Mouse (Mus musculus) c-Kit-positive CD71-negative TER-119-negative erythroid progenitor cells, embryonic 14.5 days (primary cell): ENCODE measurements around the gene Mettl7b.
"Not testable (repeated sequence)": the region's sequence is repeated elsewhere in the genome, so short reads cannot be mapped to it uniquely, and the experiment has no call there.

Experiments used
- DNase-seq: peaks from one replicate; pipeline ENCODE4 v3.0.0-alpha.2; 2013; ENCODE audit warnings: low read depth

The Mettl7b gene

DNA sequence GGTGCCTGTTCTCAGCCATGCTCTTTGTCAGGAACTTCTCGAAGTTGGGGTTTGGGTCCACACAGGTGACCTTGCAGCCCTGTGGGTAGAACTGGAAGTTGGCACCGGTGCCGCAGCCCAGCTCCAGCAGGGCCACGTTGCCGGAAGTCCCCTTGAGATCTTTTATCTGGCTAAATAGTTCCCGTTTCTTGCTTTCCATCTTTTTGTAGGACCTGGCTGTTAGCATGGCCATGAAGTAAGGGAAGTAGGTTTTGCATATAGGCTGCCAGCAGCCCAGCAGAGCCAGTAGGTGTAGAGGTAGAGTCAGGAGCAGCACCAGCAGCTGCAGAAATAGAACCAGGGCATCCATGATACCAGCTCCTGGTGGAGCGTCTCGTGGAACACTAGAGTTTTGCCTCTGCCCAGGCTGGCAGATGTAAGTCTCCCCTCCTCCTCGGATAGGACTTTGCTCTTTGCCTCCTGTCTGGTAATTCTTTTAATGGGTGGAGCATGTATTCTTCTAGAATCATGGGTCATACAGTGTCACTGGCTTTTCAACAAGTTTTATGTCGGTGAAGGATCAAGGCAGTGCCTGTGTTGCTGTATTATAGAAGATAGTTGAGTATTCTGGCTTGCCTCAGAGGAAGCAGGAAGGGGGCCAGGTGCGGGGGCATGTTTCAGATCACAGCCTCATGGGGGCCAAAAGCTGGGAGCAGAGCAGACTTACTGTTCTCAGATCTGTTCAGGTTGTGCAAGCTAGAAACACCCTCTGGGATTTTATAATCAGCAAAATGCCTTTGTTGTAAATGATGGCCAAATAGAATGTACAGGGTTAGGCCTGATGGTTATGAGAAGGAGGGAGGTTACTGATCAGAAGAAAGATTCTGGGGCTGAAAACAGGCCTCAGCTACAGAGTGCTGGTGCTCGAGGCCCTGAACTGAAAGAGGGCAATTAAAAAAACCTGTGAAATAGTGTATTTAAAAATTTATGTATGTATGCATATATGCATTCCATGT is at the start of gene Mettl7b:
Mettl7b (minus strand) TSS at position 399 of the 995 bp plus-strand sequence.
- DNase-seq: no peak

DNA sequence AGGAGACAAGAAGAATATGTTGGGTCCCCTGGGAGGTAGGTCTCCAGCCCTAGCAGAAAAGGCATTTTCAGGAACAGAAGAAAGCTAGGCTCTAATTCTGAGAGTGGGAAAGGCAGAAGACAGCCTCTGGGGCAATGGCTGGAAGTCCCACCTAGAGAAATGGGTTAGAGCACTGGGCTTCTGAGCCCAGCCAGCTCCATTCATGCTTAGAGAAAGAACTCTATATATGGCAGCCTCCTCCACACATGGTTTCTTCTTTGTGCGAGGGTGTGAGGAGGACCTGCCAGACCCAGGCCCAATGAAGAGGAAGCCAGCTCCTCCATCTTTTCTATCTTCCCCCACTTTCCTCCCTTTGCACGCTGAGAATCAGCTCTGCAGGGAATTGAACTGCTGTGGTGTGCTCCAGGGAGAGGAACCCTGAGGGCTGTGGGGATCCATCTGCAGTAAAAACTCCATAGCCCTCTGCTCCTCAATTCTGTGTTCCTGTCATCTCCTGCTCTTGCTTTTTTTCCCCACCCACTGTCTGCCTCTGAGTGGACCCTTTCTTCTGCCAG is 49.6 kb upstream of the Mettl7b start, which contains the start of gene Olfr763:
Olfr763 (plus strand) TSS at position 504 of the 554 bp plus-strand sequence.
- no peak for DNase-seq

DNA sequence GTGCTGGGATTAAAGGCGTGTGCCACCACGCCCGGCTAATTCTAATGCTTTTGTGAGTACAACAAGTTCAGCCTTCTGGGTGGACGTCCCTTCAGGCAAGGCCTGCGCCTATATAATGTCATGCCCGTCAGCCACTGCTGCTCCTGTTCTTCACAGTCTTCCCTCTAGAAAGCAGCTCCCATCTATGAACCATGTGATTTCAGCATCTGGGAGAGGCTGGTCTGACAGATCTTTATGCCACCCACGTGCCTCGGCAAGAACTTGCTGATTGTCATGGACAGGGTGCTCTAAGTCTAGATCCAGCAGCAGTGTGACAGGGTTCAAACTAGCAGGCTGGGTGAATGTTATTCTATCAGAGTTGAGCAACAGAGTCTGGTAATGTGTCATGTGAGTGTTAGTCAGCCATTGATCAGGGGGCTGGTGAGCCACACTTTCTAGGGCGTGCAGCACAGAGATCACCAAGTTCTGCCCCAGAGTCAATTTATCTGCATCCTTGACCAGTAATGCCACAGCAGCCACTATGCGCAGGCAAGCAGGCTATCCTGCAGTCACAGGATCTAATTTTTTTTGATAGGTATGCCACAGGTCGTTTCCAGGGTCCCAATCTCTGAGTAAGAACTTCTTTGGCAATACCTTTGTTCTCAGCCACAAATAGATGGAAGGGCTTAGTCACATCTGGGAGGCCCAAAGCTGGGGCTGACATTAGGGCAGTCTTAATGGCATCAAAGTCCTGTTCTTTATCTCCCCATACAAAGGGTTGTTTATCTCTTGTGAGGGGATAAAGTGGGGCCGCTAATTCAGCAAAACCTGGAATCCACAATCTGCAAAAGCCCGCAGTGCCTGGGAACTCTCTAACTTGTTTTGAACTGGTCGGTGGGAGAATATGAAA is 43.5 kb upstream of the Mettl7b start:
- no peak for DNase-seq

DNA sequence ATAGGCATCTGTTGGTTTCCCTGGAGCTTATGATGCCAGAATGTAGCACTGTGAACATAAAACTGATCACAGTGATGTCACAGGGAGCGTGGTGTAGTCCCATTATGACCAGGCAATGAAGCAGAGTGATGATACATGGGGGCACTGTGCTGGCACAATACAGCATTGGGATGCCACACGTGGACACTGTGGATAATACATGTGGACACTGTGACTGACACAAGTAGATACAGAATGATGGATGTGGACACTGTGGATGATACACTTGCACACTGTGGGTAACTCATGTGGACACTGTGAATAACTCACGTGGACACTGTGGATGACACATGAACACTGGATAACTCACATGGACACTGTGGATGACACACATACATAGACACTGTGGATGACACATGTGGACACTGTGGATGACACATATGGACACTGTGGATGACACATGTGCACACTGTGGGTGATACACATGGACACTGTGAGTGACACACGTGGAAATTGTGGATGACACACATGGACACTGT is 35.8 kb upstream of the Mettl7b start:
- no peak for DNase-seq

DNA sequence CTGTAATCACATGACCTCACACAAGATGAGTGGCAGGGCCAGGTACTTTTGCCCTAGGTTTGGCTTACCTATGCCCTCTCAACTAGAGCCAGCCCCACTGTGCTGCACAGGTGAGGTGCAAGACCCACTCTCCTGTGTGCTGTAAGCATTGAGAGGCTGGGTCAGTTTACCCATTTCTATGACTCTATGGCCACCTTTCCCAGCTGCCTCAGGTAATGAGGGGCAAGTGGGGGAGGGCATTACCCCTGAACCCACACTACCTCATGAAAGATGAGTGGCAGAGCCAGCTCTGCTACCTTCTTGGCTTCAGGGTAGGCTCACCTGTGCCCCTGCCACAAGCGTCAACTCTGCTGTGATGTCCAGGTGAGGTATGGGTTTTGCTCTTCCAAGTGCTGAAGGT is 35.0 kb upstream of the Mettl7b start:
- DNase-seq: no peak

DNA sequence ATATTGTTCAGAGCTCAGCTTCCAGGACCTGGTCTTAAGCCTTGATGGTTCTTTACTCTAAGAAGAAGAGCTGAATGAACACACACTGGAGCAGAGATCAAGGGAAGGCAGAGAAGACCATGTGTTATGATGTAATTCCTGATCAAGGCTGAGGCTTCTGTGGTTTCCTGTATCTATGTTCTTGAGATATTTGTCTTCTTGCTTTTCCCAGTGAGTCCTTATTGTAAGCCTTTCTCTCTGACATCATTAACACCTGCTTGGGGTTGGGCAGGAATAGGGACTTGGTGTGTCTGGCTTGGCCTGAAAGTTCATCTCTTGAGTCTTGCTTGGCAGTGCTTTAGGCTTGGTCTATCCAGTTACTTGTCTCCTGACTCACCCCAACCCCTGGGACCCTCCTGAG is 30.2 kb upstream of the Mettl7b start:
- no peak for DNase-seq

DNA sequence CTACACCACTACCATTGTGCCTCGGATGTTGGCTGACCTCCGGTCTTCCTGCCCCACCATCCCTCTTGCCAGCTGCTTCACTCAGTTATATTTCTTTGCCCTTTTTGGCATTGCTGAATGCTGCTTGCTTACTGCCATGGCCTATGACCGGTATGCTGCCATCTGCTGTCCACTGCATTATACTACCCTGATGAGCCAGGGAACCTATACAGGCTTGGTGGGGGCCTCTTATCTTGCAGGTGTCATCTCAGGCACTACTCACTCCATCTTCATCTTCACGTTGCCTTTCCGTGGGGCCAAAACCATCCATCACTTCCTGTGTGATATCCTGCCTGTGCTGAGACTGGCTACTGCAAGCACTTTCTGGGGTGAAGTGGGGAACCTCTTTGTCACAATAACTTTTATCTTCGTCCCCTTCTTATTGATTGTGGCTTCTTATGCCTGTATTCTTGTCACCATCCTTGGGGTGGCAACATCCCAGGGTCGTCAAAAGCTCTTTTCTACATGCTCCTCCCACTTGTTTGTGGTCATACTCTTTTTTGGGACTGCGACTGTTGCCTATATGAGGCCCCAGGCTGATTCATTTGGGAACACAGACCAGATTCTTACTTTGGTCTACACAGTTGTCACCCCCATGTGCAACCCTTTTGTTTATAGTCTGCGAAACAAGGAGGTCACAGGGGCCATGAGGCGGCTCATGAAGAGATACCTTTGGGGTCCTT is 29.5 kb upstream of the Mettl7b start:
- not testable (repeated sequence) for DNase-seq

DNA sequence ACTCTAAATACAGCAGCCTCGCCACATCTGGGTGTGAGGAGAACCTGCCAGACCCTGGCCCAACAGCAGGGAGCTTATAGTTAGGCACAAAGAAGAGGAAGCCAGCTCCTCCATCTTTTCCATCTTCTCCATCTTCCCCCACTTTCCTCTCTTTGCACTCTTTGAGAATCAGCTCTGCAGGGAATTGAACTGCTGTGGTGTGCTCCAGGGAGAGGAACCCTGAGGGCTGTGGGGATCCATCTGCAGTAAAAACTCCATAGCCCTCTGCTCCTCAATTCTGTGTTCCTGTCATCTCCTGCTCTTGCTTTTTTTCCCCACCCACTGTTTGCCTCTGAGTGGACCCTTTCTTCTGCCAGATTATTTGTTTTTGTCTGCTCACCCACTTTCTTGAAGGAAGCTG is 28.3 kb upstream of the Mettl7b start, which contains the start of gene Olfr9:
Olfr9 (plus strand) TSS at position 301 of the 400 bp plus-strand sequence.
- DNase-seq: not testable (repeated sequence)

DNA sequence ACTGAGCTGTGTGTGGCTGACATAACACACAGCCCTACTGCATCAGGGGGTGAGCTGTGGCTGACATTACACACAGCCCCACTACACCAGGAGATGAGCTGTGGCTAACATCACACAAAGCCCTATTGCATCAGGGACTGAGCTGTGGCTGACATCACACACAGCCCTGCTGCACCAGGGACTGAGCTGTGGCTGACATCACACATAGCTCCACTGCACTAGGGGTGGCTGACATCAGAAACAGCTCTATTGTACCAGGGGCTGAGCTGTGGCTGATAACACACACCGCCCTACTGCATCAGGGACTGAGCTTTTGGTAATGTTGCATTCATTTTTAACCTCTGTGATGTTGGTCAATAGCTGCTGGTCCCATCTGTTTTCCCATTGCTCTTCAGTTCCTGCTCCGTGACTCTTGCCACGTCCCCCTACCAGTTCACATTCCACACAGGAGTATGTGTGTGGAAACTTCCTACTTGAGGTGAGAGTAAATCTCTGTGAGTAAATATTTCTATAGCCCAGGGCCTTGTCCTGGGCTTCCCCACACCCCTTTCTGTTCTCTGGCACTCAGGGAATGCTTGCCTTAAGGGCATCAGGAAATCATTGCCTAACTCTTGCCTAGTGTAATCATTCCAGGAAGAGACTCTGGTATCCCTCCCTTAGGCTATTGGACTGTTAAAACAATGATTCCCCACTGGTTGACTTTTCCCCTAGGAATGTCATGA is 20.0 kb upstream of the Mettl7b start:
- DNase-seq: no peak

DNA sequence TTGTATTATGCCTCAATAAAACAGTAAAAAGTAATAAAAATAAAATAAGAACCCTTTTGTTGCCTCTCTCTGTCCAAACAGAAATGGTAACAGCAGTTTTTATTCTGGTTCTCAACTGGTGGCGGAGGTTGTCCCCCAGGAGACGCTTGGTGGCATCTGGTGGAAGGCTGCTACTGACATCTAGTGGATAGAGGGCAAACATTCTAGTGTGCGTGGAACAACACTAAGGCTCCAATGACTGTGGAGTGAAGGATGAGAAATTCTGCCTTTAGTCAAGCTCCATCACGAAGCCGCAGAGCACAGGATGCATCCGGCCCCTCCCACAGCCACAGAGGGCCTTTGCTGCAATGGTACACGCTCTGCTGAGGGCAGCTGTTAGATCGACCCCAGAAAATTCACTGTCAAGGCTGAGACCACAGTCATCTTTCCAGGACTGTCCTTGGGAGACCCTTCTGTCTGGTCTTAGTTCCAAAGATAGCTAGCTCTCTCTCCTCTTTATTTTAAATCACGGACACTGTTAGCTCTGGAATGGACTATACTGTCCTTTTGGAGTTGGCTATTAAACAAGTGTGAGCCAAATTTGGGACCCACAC is 16.8 kb upstream of the Mettl7b start:
- DNase-seq: peak; percentile 33

DNA sequence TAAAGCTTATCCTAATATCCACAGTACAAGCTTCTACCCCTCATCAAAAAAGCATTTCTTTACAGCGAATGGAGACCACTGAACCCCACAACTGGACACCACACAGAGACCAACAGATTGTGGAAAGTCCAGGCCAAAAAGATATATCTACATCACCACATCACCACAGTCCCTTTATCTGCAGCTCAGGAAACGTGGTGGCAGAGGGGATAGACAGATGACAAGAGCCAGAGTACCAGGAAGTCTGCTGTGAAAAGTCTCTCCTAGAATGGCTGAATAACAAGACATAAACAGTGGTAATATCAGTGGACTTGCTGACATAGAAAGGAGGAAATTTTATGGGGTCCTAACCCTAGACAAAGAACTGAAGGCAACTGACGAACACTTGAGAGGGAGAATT is 15.6 kb upstream of the Mettl7b start:
- no peak for DNase-seq

DNA sequence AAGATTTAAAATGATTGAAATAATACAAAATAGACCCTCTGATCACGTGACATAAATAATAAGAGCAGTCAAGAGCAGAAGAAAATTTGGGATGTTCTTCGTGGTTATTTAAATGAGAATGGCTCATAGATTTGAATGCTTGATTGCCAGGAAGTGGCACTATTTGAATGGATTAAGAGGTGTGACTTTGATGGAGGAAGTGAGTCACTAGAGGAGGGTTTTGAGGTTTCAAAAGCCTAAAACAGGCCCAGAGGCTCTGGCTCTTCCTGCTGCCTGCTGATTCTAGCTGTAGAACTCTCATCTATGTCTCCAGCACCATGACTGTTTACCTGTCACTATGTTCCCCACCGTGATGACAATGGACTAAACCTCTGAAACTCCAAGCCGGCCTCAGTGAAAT is 12.1 kb upstream of the Mettl7b start:
- no peak for DNase-seq

DNA sequence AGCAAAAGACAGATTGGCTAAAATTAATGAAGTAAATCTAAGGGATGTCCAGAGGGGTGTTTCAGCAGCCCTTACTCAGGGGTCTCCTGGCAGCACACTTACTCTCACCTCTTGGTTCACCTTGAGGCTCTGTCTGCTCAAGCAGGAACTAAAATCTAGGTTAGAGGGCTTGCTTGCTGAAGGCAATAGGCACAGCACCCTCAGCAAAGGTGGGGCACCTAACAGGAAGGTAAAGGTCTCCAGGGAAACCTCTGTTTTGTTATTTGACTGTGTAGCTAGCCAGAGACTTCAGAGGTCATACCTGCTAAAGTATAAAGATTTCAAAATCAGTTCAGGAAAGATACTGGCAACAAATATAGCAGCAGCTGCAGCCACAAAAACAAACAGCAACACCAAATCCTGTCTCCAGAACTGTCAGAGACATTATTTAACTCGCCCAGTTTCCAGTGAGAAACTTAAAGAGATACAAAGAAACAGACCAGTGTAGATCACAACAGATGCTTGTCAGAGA is 10.0 kb upstream of the Mettl7b start:
- no peak for DNase-seq

DNA sequence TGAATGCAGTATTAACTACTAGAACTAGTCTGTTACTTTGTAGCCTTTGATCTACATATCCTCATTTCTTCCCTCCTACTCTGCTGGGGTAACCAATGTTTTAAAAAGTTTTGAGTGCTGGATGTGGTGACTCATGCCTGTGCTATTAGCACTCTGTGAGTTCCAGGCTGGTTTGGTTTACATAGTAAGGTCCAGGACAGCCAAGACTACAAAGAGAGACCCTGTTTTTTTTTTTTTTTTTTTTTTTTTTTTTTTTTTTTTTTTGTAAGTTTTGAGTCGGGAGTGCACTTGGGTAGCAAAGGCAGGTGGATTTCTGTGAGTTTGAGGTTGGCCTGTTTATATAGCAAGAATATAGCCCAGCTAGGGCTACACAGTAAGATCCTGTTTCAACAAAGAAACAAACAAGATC is 7.6 kb upstream of the Mettl7b start:
- DNase-seq: no peak

DNA sequence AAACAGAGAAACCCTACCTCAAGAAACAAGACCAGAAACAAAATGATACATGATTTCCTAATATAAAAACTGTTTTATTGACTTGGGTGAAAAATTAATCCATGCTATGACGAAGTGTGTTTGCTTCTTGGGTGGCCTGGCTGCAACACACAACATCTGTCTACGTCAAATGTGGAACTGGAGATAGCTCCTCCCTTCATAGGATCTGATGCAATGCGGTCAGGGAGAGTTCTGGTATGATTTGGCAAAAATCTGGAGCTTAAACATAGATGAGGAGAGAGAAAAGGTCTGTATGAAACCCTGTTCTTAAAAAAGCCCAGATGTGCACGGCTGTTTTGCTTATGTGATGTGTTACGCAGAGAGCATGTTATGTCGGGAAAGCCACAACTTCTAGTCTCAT is 5.1 kb upstream of the Mettl7b start:
- no peak for DNase-seq

DNA sequence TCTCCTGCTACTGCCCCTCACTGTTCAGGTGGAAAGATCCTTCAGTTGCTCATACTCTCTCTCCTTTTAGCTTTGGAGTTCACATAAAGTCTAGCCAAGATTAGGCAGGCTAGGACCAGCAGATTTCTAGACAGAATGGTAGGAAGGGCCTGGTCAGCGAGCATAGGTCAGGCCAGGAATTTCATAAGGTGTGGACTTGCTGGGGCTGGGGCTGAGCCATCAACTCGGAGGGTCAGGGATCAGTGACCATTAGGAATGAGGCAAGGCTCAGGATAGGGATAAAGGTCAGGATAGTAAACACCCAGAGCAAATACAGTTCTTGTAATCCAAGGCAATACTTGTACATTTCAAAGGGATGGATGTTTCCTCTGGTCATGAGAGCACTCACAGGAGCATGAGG is 4.2 kb upstream of the Mettl7b start:
- DNase-seq: no peak

DNA sequence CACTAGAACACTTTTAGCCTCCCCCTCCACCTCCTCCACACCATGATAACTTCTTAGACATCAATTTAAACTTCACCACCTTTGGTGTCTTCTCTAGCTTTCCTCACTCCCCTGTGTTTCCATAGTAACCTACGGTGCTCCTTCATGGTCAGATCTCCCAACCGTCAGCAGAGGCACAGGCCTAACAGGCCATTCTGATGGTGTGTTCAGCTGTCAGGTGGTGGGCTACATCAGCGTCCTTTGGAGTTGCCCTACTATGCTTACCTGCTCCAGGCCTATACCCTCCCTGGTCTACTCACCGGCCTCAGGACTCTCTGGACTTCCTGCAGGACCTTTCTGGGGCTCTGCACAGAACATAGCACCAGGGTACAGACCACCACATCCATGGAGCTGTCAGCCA is 646 bp downstream of the Mettl7b start:
- no peak for DNase-seq

DNA sequence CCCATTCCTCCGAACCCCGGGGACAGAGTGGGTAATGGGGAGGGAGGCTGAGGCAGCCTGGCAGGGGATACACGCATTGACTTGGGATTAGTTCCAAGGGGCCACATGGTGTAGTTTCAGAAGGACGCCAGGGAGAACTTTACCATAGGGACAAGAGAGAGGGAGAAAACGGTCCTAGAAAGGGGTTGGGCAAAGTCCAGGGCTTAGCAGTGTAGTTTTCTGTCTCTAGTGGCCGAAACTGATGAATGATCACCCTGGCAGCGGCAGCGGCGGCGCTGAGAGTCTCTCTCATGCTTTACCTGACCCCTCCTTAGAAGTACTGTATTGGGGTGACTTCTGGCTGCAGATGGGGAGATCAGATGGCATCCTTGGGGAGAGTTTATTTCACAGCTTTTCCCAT is 2.4 kb downstream of the Mettl7b start:
- no peak for DNase-seq

DNA sequence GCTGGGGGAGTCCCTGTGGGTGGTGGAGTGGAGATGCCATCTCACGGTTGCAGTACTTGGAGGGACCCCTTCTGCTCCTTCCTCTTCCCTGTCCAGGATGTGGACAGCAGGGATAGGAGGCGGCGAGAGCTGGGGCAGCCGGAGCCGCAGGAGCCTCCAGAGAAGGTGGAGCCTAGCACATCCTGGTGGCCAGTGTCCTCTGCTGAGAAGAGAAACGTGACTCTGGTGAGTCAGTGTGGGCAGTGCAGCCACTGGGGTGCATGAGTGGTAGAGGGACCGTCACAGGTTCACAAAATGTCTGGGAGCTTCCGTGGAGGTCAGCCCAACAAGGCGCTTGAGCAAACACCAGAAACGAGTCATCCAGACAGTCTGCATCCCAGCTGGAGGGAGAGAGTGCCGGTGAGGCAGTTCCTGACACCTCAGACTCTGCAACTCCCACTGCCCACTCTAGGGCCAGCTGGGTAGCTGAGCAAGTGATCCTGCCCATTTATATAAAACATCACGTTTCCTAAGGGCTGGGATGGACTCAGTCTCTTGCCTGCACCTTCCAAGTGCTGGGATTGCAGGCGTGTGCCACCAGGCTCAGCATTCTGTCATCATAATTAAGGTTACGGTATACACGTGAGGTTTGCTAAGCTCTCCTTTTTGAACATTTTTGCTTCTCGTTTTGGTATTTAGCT is 10.4 kb downstream of the Mettl7b start:
- no peak for DNase-seq
